Mouse (Mus musculus) layer of hippocampus, postnatal 10 days (tissue): Measurements from ENCODE around the gene Usp44. TPM values are rescaled to one million over a fixed set of nuclear protein-coding genes. Genes with fewer than 3 reads are reported as not detected.

ENCODE experiments used
- total RNA-seq, 2 experiments: library from RNA; stranded (reverse); gene quantifications; 2 replicates each; pipeline ENCODE4 v1.2.3; 2021

The Usp44 gene
- total RNA-seq, 2 experiments from 2014 or later, result not detected

Other genes starting within 250 kb of the Usp44 start
- gene Snrpf, start 241.8 kb upstream of the Usp44 start, total RNA-seq, result 10 to 100 TPM; 16.7 TPM
- 1 to 10 TPM; 6.0 to 6.2 TPM for gene Ntn4, start 190.9 kb upstream of the Usp44 start, total RNA-seq
- gene Metap2, start 65.5 kb downstream of the Usp44 start, total RNA-seq, result 100 to 1,000 TPM; 142 to 150 TPM
- 10 to 100 TPM; 78.5 to 94.9 TPM for gene Vezt, start 204.3 kb downstream of the Usp44 start, total RNA-seq
- 1 to 10 TPM; 8.5 to 8.9 TPM for gene Fgd6, start 204.4 kb downstream of the Usp44 start, total RNA-seq